ENCODE assay signal across 8 mouse cellular contexts in the genomic region with DNA sequence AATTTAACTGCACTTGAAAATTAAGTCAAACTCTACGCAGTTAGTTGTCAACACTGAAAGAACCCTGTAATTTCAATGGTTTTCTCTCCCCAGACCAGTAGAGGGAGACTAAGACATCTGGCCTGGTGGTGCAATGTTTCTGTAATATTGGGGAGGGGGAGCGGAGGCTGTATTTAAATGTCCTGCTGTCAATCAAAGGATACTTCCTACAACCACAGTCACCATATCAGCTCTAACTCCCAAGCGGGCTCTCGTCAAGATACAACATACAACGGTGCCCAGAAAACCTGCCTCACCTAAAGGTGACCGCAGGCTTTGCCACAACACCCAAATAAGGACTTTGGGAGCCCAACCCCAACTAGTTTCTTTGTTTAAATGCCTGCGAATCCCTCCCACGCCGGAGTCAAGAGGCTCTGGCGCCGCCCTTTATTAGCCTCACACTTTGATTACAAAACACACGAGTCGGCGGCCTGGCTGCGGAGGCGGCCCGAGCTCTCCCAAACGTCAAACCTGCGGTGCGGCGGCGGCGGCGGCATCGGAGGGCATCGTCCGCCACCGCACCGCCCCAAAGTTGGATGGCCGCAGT. TPM values are rescaled to one million over a fixed set of nuclear protein-coding genes. Genes with fewer than 3 reads are reported as not detected.
DNase-seq lines count a peak whose midpoint lies in the region; ATAC-seq lines count a peak whose summit lies in the region.

No protein-coding gene starts in this region.

- H3K4me2 ChIP-seq in hindbrain, embryonic 14.5 days (replicated peaks): peak overlapping the region; percentile 88

- WGBS in hindbrain, embryonic 14.5 days: under 1% methylated on average over 27 of the region's 30 CpGs

- H3K9me3 ChIP-seq in hindbrain, embryonic 14.5 days (ENCODE audit: control insufficient read depth, low read length): no peaks in the 10 kb centered on the region

- peaks cover 16% of the 10 kb centered on the region for H3K4me1 ChIP-seq in hindbrain, embryonic 14.5 days (replicated peaks; ENCODE audit: control insufficient read depth, insufficient read depth, low read length)

- ATAC-seq in hindbrain, embryonic 14.5 days (ENCODE audit: low FRiP score): peak; percentile 35; the same call in 1 of the 2 replicates
- peak; percentile 69 for ATAC-seq in megakaryocyte, adult 5-6 weeks (ENCODE audit: poor library complexity, severe bottlenecking)

- peak overlapping the region; percentile 99 for H3K9ac ChIP-seq in hindbrain, embryonic 14.5 days

- DNase-seq in WW6 (ENCODE audit: low read depth, low spot score): peak; percentile 39
- peak; percentile 49 to 56 for DNase-seq in cerebellum, postnatal 36 days
- DNase-seq in frontal cortex, postnatal 36 days (ENCODE audit: low spot score in 2 of 2): peak; percentile 48 to 54
- peak; percentile 83 for DNase-seq in hindbrain, embryonic 14.5 days (ENCODE audit: low spot score)
- DNase-seq in layer of hippocampus, postnatal 36 days: peak; percentile 47 to 56
- peak; percentile 38 for DNase-seq in right cerebral cortex, adult 18-20 months
- peak; percentile 69 for DNase-seq in urinary bladder, adult 2 months (ENCODE audit: low spot score)

- H3K27ac ChIP-seq in hindbrain, embryonic 14.5 days: peak overlapping the region; percentile 97

- H3K36me3 ChIP-seq in hindbrain, embryonic 14.5 days (replicated peaks; ENCODE audit: control insufficient read depth, insufficient read depth): no peaks in the 10 kb centered on the region

- H3K27me3 ChIP-seq in hindbrain, embryonic 14.5 days (ENCODE audit: control insufficient read depth, insufficient read depth, low read length): no peaks in the 10 kb centered on the region

- H3K4me3 ChIP-seq in hindbrain, embryonic 14.5 days (replicated peaks; ENCODE audit: low read length): peak overlapping the region; percentile 98

RNA-seq across cellular contexts. Expression of a gene that starts 1.4 kb away (rescaled TPM):
- 5.5 TPM in 2 replicates for polyA plus RNA-seq in hindbrain, embryonic 14.5 days (2014; fragmentation: Nextera tagmentation; extraction: Ambion mirVana)
- total RNA-seq in layer of hippocampus, postnatal 36 days (2021): 10 to 100 TPM; 57.2 to 64.2 TPM
- 86.5 and 89.6 TPM in 2 replicates for total RNA-seq in megakaryocyte, adult 5-6 weeks (2015)
- total RNA-seq in megakaryocyte, adult 5-6 weeks (2017): 80.4 and 101 TPM in 2 replicates
- 7.1 and 8.7 TPM in 2 replicates for polyA plus RNA-seq in urinary bladder, adult 2 months (2012; rRNA removed)

Comparison
In these comparisons a context has a peak if more than half of its experiments do, and no peak if none do; other contexts are left out.
1. Peak in every context shown above with its lines: DNase-seq, ATAC-seq, H3K4me3 ChIP-seq and H3K27ac ChIP-seq.